Mouse (Mus musculus) lung, adult 18-20 months (tissue): ENCODE data around the gene Tdrd1.
"Not testable (repeated sequence)": the region's sequence is repeated elsewhere in the genome, so short reads cannot be mapped to it uniquely, and the experiment has no call there.

ENCODE experiments used
- DNase-seq, 2 experiments: peaks; one replicate each; pipeline ENCODE4 v3.0.0; 2022; ENCODE audit warnings: mixed read lengths in 2 of 2

Tdrd1 gene

GRCm38 (mm10) chr19:56826047-56826631 lies at the start of gene Tdrd1:
Gene Tdrd1 (plus strand): TSS chr19:56826209.
- DNase-seq = no peak

DNA sequence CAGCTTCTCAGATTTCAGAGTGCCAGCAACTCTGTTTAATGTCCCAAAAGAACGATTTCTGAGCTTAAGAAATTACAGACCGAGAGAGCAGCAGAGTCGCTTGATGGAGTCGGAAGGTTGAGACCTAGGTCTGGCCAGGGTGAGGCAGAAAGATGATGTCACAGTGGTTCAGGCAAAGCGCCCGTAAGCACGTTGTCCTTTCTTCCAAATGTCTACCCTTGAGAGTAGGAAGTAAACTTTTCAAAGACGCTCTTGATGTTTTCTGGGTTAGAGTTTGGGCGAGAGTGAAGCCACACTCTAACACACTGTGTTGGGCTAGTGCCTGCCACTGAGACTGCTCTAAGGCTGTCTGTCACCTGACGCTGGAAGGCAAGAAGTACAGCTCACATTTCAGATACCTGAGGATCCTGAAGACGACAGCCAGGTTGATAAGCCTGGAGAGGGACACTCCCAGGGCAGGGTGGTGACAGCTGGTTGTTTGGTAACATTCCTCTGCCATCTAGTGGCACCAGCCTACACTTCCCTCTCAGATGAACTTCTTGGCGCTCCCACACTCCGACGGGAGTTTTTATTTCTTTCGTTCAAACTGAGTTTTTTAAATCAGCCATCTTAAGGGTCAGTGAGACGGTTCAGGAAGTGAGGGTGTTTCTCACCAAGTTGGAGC lies 49.2 kb upstream of the Tdrd1 start:
- peak; percentile 65 to 70 for DNase-seq

DNA sequence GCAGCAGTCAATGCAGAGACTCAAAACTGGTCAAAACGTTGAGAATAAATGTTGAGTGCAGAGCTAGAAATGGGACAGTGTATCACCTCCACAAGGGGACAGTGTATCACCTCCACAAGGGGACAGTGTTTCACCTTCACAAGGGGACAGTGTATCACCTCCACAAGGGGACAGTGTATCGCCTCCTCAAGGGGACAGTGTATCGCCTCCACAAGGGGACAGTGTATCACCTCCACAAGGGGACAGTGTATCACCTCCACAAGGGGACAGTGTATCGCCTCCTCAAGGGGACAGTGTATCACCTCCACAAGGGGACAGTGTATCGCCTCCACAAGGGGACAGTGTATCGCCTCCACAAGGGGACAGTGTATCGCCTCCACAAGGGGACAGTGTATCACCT lies 47.5 kb upstream of the Tdrd1 start:
- not testable (repeated sequence) for DNase-seq

DNA sequence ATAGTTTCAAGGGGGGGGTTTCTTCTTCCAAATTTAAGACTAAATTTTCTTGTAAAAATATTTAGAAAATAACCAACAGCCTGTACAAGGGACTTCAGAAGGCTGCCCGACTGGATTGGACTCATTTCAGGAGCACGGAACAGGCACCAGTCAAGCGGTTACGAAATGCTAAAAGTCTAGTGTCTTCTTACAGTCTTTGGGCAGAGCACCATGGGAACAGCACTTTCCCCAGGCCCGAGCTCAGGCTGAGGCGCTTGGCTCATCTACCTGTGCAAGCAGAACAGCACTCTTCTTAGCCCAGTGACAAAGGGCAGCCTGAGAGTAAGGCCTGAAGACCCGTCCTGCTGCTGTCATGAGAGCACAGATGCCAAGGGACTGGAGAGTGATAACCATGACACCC lies 38.1 kb upstream of the Tdrd1 start:
- peak; percentile 36 to 60 for DNase-seq

DNA sequence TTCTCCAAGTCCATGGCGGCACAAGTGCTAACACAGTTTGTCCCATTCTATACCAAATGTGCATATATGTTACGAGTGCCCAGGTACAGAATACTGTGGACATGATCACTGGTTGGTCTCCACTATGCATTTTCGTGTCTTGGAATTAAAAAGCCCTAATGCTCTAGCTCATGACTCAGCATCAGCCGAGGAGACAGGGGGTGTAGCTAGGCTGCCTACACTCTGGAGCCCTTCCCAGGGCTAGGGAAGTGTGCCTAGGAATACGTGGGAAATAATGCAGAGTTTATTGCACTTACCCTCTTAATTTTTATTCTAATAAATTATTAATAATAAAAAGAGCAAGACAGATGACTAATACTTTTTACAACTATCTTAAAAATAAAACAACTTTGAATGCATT lies 37.1 kb upstream of the Tdrd1 start:
- DNase-seq = no peak

GRCm38 (mm10) chr19:56797376-56797775 lies 28.6 kb upstream of the Tdrd1 start:
- no peak for DNase-seq

DNA sequence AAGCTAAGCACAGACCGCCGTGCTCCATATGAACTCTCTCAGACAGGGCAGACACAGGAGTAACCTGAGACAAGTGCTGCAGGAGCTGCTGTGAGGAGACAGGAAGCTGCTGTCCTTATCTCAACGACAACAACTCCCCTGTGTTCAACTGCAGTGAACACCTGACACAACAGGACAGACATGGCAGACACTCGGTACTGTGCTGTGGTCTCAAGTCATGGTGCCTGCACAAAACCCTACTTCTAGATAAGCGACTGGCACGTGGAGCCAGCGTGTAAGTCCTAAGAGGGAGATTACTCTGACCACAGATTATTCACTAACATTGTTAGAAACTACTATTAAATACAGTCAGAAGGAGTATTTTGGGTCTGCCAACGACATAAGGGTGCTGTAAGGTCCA lies 25.8 kb upstream of the Tdrd1 start:
- no peak for DNase-seq

GRCm38 (mm10) chr19:56800930-56801655 lies 24.9 kb upstream of the Tdrd1 start:
- DNase-seq = peak; percentile 21 to 43

DNA sequence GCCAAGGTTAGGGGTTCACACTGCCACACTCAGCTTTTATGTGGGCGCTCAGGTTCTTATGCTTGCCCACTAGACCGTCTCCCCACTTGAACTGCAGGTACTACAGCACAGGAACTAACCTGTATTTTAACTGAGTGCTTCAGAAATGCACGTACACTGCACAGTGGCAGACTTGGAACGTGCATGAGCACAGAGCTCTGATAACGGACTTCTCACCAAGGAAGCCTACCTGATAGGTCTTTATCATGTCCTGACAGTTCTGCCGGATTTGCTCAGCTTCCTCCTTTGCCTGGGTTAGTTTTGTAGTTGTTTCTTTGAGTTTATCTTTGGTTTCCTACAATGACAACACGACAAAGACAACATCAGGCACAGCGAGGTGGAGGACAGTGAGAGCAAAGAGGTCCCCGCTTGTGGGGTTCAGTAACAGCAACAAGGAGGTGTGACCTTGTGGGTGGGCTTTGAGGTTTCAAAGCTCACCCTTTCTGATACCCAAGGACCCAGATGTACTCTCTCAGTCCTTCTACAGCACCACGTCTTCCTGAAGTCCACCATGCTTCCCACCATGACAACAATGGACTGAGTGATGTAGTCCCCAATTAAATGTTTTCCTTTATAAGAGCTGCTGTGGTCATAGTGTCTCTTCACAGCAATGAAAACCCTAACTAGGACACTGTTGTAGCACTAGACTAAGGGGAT lies 24.2 kb upstream of the Tdrd1 start:
- DNase-seq = no peak

- DNase-seq = no peak
Observed at GRCm38 (mm10) chr19:56802352-56802746, 23.7 kb upstream of the Tdrd1 start.

DNA sequence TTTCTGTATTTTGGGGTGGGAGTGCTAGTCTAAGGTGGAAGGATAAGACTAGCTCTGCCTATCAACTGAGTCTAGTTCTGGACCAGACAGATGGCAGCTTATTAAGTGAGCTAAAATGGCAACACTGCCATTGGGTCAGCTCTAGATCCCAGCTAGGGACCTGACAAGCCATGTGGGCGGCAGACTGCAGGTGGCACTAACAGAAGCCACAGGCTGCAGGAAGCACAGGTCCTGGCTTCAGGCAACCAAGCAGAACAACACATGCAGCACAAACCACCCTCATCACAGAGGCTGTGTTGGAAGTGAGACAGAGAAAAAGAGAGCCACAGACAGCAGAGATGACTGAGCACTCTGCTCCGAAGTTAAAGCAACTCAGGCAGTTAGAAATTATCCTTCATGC lies 20.6 kb upstream of the Tdrd1 start:
- no peak for DNase-seq

DNA sequence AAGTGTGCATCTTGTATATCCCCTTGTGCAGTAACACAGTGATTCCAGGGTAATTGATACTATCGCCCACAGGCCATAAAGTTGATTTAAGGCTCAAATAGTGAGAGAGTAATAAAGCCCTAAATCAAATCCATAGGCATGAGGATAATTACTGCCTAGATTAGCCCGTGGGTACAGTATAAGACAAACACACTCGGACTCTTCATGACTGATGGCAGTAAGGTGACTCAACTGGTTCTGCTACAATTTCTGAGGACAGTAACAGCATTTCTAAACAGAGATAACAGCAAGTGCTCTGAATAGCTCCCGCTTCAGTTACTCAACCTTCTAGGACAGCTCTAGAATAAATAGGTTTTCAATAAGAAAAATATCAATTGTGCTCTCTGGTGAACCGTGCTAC lies 18.9 kb upstream of the Tdrd1 start:
- no peak for DNase-seq

DNA sequence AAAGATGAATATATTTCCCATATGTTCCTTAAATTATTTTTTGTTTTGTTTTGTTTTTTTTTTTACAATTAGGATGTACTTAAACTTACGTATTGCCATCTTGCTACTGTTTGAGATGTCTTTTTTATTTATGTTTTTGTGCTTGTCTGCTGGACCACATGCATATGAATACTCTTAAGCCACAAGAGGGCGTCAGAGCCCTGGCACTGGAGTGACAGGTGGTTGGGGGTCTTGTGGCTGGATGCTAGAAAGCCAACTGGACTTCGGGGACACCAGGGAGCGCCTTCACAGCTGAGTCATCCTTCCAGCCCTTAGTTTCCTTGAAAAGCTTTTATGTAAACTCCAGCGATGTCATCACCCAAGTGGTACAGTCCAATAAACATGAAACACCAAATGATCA lies 17.2 kb upstream of the Tdrd1 start:
- no peak for DNase-seq

GRCm38 (mm10) chr19:56810641-56811146 lies 15.3 kb upstream of the Tdrd1 start:
- DNase-seq = no peak

GRCm38 (mm10) chr19:56811590-56811989 lies 14.4 kb upstream of the Tdrd1 start:
- DNase-seq = peak; percentile 66 to 80

DNA sequence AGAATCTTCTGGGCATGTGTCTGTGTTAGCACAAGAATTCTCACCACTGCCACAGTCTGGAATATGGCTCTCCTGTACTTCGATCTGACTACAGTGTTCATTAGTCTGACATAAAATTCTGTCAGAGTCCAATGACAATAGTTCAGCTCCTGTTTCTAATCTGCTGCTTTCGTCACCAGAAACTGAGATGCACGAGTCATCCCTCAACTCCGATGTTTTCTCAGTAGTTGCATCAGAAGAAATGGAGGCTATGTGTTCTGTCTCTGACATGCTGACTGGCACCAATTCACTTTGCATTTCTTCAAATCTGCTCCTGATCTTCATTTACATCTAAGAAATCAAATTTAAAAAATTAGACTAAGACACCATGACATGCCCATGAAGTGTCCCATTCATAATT lies 12.6 kb upstream of the Tdrd1 start:
- DNase-seq = no peak

- peak; percentile 34 to 46 for DNase-seq
Observed at GRCm38 (mm10) chr19:56817851-56818526, 8.0 kb upstream of the Tdrd1 start.

DNA sequence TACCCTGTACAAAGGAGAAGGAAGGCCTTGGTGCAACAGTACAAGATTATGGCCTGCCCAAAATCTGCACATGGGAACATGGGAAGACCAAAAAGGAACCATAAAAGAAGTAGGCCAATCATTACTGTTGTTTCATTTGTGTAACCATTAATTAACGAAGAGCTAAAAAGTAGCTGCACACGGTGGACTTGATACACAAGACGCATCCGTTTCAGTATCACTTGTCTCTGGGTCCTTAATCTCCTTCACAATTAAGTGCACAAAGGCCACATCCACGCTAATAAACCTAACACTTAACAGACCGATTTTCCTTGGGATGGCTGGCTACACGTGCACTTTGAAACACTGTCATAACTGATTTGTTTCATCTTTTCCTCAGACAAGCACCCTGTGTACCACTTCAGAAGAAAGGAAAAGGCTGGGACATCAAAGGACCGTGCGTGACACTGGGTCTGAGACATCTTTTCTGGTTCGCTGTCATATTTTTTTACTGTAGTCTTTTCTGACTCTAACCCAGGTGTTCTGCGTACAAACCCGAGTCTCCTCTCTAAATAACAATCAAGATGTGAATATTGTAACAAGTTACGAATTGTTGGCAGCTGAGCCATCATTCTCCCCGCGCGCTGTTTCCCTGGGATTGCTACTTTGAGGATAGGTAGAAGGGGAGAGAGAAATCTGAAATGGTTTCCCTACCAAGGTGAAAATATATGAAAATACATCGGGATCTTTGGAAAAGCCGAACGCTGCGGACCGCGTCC lies 4.8 kb upstream of the Tdrd1 start:
- no peak for DNase-seq

DNA sequence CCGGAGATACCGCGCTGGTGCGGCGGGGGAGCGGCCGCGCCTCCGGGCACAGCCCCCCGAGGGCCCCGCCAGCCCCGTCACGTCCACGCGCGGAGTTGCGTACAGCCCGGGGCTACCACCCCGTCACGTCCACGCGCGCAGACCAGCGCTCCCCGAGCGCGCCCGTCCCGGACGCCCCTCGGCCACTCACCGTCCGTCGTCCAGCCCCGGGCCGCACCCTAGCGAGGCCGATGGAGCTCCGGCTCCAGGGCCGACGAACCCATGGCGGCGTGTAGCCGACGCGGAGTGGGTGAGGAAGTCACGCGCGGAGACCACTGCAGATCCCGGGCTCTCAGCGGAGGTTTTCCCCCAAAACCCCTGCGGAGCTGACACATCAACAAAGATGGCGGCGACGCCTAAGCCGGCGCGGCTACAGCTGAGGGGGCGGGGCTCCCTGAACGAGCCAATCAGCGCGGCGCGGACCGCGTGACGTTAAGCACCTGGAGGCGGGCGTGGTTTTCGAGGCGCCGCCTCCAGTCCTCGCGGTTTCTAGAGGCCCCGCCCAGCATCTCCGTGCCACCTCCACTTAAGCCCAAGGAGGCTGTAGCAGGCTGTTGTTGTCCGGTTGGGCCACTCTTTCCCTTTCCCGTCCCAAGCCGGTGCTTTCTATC lies 4.1 kb upstream of the Tdrd1 start, which contains the start of gene Ccdc186:
Ccdc186 (minus strand) TSS at position 393 of the 650 bp plus-strand sequence.
- peak; percentile 94 to 95 for DNase-seq

DNA sequence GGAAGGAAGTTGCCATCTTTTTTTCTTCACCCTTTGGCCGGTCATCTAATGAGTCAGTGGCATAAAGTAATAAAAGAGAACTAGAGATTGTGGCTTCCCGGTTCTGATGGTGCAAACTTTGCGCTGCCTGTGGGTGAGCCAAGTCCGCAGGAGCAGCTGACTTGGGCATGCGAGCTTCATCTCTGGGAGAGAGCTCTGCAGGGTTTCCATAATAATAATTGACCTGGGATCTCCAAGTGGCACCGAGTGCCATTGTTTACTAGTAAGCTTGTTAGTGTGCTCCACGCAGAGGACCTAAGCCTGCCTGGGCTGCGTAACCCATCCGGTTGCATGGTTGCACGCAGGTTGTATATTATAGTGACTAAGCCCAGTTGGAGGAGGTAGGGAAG lies 3.6 kb upstream of the Tdrd1 start:
- DNase-seq = no peak

DNA sequence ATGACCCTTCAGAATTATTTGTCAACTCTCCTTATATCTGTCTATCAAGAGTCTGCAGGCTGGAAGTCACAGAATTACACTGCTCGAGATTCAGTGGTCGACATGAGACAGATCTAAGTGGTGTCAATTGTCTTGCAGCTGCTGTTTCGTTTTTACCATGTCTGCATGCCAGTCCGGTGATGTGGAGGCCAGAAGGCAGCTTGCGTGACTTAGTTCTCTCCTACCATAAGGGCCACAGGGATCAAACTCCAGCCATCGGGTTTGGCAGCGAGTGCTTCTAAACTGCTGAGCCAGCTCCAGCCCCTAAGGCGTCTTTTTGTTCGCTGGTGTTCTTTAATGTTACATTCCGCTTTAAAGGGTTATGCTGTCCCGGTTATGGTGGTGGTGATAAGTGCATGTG lies 2.3 kb downstream of the Tdrd1 start:
- no peak for DNase-seq
